Mouse (Mus musculus) myocyte (in vitro differentiated cells): ENCODE results near the gene Tmem206.

Experiments
- MAX ChIP-seq: IDR thresholded peaks from one replicate; pipeline ENCODE4 v1.6.1; 2011; ENCODE audit warnings: low read depth, mild to moderate bottlenecking, control low read depth
- MYOD1 ChIP-seq, 3 experiments: IDR thresholded peaks; one replicate each; pipeline ENCODE4 v1.6.1; 2011; ENCODE audit warnings: control low read depth in 2 of 3, low read depth in 2 of 3, mild to moderate bottlenecking in 2 of 3, moderate library complexity in 1 of 3; ENCODE audit not compliant: insufficient read length in 2 of 3, control insufficient read depth in 1 of 3
- TCF12 ChIP-seq: IDR thresholded peaks from one replicate; pipeline ENCODE4 v1.6.1; 2011; ENCODE audit warnings: mild to moderate bottlenecking, control low read depth; ENCODE audit not compliant: poor library complexity, insufficient read depth, severe bottlenecking

DNA sequence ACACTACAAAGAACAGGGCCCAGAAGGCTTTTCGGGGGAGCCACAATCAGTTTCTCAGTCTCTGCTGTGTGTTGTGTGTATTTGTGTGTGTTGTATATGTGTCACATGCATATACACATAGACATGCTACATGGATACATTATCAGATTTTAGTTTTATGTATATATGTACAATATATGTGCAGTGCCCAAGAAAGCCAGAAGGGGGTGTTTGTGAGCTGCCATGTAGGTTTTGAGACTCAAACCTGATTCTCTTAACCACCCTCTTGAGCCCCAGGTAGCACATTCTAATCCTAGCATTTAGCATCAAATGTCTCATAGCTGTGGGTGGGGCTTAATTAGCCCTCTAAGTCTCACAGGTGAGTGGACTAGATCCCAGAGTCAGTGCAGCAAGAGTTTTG lies 43.4 kb upstream of the Tmem206 start:
- TF ChIP-seq MYOD1 (IDR thresholded peaks at IDR 0.05; ENCODE audit: control insufficient read depth in 1 of 3, insufficient read length in 2 of 3, low read depth in 2 of 3) (no peak), TCF12 (no peak), MAX (no peak)
